Mouse (Mus musculus) layer of hippocampus, adult 18-20 months (tissue): Measurements from ENCODE around the gene Rpusd1. TPM values are rescaled to one million over a fixed set of nuclear protein-coding genes. Genes with fewer than 3 reads are reported as not detected.

Source experiments
- DNase-seq, 2 experiments: peaks; one replicate each; pipeline ENCODE4 v3.0.0; 2022; ENCODE audit warnings: low spot score in 2 of 2
- long read RNA-seq: library from polyadenylated mRNA; stranded (forward); transcript quantifications from one replicate; pipeline ENCODE4 v2.0.0, GENCODE M21; 2021
- total RNA-seq, 2 experiments: library from RNA; stranded (reverse); gene quantifications; 2 replicates each; pipeline ENCODE4 v1.2.3; 2021

Gene Rpusd1
- total RNA-seq, result 10 to 100 TPM; 63.5 to 64.1 TPM
- long read RNA-seq, transcript Rpusd1-201 (6 exons, 1,745 nt), result major isoform, 25 of 75 reads
- long read RNA-seq, transcript Rpusd1-202 (5 exons, 1,531 nt), result minor isoform, 16 of 75 reads
- long read RNA-seq, transcript Rpusd1-204 (6 exons, 1,761 nt), result minor isoform, 13 of 75 reads
- long read RNA-seq, partial matches to known transcripts, result 8 of 75 reads
- long read RNA-seq, other reads (novel, unspliced or antisense), result 11 of 75 reads

- peak; percentile 99 to 100 for DNase-seq
Measured at GRCm38 (mm10) chr17:25727265-25728008, at the start of gene Rpusd1, which contains the start of gene Chtf18. Gene Rpusd1 (plus strand): TSS chr17:25727670. Gene Chtf18 (minus strand): TSS chr17:25727419.

- DNase-seq, result no peak
Measured at GRCm38 (mm10) chr17:25677969-25678368, 49.5 kb upstream of the Rpusd1 start.

GRCm38 (mm10) chr17:25679818-25680217 lies 47.7 kb upstream of the Rpusd1 start:
- no peak for DNase-seq

GRCm38 (mm10) chr17:25681636-25682035 lies 45.8 kb upstream of the Rpusd1 start:
- no peak for DNase-seq

GRCm38 (mm10) chr17:25686323-25686722 lies 41.1 kb upstream of the Rpusd1 start:
- no peak for DNase-seq

GRCm38 (mm10) chr17:25688922-25689321 lies 38.5 kb upstream of the Rpusd1 start:
- no peak for DNase-seq

- no peak for DNase-seq
Measured at GRCm38 (mm10) chr17:25696263-25696662, 31.2 kb upstream of the Rpusd1 start.

- DNase-seq, result peak; percentile 47 to 92
Measured at GRCm38 (mm10) chr17:25698446-25698845, 29.0 kb upstream of the Rpusd1 start.

- no peak for DNase-seq
Measured at GRCm38 (mm10) chr17:25700863-25701496, 26.5 kb upstream of the Rpusd1 start.

GRCm38 (mm10) chr17:25709994-25710393 lies 17.5 kb upstream of the Rpusd1 start:
- no peak for DNase-seq

- no peak for DNase-seq
Measured at GRCm38 (mm10) chr17:25711136-25711535, 16.3 kb upstream of the Rpusd1 start.

- no peak for DNase-seq
Measured at GRCm38 (mm10) chr17:25715627-25716026, 11.8 kb upstream of the Rpusd1 start.

GRCm38 (mm10) chr17:25716130-25716529 lies 11.3 kb upstream of the Rpusd1 start:
- DNase-seq, result no peak

GRCm38 (mm10) chr17:25716711-25717637 lies 10.5 kb upstream of the Rpusd1 start, which contains the start of gene Gng13:
Gene Gng13 (plus strand): TSS chr17:25717171.
- DNase-seq, result no peak

GRCm38 (mm10) chr17:25717691-25718090 lies 9.8 kb upstream of the Rpusd1 start:
- DNase-seq, result no peak

GRCm38 (mm10) chr17:25721476-25721875 lies 6.0 kb upstream of the Rpusd1 start:
- no peak for DNase-seq

- no peak for DNase-seq
Measured at GRCm38 (mm10) chr17:25723470-25723869, 4.0 kb upstream of the Rpusd1 start.

GRCm38 (mm10) chr17:25723919-25724318 lies 3.6 kb upstream of the Rpusd1 start:
- no peak for DNase-seq

- DNase-seq, result no peak
Measured at GRCm38 (mm10) chr17:25725264-25725663, 2.2 kb upstream of the Rpusd1 start.

- no peak for DNase-seq
Measured at GRCm38 (mm10) chr17:25728009-25728270, 470 bp downstream of the Rpusd1 start.

GRCm38 (mm10) chr17:25732082-25732481 lies 4.6 kb downstream of the Rpusd1 start:
- peak; percentile 79 to 92 for DNase-seq
